Mouse (Mus musculus): Measurements from ENCODE around the gene Rgl3.

Gene Rgl3

DNA sequence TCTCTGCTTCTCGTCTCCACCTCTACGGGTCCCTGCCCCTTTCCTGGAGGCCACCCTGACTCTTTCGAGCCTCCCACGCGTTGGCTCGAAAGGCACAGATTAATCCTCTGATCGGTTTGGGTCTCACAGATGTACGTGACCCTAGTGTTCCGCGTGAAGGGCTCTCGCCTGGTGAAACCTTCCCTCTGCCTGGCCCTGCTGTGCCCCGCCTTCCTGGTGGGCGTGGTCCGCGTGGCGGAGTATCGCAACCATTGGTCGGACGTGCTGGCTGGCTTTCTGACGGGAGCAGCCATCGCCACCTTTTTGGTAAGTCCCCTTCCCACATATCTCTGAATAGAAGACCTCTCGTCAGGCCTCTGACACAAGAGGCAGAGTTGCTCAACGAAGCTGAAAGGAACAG, 45.0 kb downstream of the Rgl3 start:
- DNase-seq = no peak

DNA sequence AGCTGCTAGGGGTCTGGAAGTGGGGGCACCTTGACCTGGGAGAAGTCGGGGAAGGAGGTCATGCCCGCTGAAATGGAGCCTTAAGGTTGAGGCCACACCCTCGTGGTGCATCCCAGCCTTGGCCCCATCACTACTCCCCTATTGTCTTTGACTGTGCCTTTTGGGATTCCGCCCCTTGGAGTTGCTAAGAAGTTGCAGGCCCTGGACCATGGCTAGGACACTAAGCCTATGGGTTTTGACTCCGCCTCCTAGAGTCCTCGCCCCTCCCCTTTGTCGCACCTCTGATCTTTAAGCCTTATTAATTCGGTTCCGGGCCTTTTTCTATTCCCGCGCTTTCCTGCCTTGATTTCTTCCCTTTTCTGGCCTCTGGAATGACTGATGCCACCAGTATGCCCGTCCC, 45.6 kb downstream of the Rgl3 start:
- no peak for DNase-seq

DNA sequence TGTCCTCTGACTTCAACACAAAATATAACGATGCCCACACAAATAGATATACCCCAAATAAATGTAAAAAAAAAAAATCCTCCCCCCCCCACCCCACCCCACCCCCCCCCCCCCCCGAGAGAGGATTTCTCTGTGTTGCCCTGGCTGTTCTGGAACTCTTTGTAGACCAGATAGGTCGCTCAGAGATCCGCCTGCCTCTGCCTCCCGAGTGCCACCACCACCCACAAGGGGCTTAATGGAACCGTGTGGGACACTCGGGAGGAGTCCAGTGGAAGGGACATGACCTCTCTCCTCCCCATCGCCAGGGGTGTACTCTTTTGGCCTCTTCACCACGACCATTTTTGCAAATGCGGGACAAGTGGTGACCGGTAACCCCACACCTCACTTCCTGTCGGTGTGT, 46.2 kb downstream of the Rgl3 start:
- no peak for DNase-seq

DNA sequence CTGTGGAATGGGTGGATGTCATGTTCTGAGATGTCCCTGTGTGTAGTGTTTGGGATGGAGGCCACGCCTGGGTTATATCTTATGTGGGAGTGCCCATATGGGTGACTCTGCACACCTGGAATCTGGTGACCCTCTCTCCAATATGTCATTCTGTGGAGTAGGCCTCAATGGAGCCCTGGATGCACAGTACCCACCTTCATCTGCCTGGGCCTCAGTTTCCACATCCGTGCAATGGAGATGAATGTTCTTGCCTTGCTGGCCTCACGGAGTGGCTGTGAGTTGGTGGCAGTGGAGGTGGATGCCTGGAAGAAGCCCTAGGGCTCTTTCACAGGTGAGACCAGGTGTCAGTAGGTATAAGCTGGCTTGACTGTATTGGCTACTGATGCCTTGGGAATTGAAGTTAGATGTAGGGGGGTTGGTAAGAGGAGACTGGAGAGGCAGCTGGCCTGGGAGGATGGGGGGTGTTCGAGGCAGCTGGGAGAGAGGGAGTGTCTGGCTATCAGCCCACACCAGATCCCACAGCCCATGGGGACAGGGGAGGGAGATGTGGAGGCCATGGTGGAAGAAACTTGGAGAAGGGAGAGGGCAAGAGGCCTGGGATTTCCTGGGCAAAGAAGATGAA, 50.9 kb downstream of the Rgl3 start:
- no peak for DNase-seq

DNA sequence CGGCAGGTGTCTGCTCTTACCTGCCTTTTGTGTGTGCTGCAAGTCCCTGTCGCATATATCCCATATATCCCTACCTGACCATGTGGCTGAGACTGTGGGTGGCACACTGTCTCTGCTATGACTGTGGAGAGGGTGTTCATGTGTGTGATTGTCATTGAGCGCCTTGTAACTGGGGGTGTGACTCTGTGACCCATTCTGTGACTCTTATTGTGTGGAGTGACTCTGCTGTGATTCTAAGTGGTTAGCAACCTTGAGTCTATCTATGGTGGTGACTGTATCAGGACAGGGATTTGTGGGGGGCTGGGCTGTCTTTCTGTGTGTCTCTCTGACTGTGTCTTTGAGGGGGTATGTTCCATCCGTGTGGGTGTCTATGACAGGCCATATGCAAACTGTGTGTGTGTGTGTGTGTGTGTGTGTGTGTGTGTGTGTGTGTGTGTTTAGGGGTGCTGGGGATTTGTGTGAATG, 51.5 kb downstream of the Rgl3 start:
- no peak for DNase-seq

DNA sequence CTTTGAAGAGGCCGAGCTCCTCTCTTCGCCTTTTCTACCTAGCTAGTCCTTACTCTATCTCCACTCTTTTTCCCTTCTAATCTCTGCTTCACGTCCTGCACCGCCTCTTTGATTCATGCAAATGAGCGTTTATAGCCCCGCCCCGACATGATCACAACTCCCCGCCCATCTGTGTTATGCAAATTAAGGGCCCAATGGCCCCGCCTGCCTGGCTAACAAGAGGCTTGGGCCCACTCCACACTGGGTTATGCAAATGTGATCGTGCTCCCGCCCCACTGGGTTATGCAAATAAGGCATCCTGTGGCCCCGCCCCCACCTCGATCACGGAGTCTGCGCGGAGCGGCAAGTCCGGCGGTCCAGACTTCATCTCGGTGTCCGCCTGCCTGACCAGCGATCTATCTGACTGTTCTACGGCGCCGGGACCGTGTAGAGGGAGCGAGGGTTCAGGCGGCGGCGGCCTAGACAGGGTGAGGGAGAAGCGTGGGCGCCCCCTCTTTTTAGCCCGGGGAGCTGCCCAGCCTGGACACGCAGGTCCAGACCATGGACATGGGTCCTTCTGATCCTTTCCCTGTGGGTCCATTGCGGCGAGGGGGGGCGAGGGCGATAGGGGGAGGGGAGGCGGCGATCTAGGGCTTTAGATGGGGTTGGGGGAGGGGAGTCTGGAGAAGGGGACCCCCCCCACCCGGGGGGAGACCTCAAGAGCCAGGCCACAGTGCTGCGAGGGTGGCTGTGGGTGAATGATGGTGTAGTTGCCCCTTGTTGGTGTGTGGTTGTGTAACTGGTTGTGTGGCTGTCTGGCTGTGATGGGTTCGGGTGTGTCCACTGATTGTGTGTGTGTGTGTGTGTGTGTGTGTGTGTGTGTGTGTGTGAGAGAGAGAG, 52.3 kb downstream of the Rgl3 start, which contains the start of gene Plppr2:
Gene Plppr2 (plus strand): TSS at position 342 of the 879 bp plus-strand sequence.
- peak; percentile 100 for DNase-seq

DNA sequence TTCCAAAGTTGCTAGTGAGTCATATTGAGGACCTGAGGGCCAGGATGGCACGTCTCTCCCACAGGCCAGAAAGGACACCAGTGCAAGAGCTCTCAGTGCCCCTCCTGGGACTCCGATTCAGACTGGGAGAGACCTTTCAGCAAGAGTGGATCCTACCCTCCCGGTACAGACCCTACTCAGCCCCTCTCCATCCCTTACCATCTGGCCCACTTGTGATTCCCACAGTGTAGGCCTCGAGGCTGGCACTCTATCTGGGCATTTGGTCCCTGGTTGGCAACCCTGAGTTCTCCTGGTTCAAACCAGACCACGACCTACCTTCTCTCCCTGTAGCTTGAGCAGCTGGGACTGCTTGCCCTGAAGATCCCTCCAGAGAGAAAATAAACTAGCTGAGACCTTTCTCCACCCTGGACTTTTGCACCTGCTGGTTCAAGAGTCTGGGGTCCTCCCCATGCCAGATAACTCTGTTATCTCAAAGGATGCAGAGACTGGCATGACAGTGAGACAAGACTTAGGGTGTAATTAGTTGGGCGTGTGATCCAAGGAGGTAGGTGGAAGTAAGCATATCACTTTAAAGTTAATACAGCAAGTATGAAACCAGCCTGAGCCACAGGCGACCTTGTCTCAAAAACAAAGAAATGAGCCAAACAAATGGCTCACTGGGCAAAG, 53.6 kb downstream of the Rgl3 start:
- no peak for DNase-seq

DNA sequence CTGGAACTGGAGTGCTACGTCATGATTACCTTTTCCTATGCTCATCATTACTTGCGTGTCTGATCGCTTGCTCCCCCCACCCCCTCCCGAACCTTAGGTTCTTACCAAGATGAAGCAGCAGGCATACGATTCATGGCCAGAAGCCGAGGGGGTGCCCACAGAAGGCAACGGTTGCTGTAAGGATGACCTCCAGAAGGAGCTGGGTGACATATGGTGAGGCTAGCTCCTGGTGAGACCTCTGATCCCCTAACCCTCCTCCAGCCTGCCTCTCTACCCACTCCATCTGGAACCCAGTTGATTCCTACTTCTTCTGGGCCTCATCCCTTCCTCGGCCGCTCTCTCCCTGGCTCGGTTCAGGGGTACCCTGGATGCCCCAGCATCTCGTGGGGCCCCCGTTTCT, 55.2 kb downstream of the Rgl3 start:
- no peak for DNase-seq

DNA sequence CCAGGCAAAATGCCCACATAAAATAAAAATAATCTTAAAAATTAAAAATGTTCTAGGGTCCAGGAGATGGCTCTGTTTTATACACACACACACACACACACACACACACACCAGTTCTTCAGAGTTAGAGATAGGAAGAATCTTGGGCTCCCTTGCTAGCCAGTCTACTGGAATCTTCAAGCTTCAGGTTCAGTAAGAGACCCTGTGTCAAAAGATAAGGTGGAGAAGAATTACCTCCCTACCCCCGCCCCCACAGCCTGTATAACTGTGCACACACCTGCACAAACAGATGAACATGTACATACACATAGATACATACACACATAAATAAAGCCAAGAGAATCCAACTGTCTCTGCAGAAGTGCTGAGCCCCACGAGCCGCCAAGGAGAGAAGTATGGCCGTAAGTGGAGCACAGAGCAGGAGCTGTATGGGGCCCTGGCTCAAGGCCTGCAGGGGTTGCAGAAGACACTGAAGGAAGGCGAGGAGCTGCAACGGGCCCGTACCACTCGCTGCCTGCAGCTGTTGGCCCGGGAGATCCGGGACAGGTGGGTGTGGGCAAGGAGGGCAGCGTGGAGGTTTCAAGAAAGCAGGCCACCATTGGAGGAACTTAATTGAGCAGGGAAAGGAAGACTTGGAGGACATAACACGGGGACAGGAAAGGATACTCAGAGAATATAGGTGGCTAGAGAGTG, 56.7 kb downstream of the Rgl3 start:
- DNase-seq = no peak

DNA sequence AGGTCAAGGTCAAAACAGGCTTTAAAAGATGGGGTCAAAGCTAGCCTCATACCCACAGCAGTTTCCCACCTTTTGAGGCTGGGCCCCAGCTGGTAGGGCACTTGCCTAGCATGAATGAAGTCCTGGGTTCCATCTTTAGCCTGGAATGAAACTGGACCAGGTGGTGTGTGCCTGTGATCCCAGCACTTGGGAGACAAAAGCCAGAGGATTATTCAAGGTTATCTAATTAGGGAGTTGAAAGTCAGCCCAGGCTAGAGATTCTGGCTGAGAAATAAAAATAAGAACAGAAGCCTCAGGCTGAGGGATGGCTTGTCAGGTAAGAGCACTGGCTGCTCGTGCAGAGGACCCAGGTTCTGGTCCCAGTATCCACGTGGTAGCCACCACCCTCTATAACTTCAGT, 57.2 kb downstream of the Rgl3 start:
- DNase-seq = peak; percentile 66

DNA sequence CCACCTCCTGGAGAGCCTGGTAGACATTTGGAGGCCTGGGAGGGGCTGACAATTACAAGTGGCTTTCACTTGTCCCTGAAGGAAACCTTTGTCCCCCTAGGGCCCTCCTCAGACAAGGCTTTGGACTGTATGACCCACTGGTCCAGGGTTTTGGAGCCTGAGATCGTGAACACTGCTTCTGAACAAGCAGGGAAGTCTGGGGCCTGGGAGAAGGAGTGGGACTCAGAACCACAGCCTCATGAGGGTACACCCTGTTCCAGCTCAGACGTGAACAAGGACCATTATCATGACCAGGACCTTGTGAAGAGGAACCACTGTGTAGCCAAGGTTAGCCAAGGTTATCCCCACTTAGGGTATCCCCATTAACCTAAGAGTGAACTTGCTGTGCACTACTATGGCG, 60.0 kb downstream of the Rgl3 start:
- no peak for DNase-seq

DNA sequence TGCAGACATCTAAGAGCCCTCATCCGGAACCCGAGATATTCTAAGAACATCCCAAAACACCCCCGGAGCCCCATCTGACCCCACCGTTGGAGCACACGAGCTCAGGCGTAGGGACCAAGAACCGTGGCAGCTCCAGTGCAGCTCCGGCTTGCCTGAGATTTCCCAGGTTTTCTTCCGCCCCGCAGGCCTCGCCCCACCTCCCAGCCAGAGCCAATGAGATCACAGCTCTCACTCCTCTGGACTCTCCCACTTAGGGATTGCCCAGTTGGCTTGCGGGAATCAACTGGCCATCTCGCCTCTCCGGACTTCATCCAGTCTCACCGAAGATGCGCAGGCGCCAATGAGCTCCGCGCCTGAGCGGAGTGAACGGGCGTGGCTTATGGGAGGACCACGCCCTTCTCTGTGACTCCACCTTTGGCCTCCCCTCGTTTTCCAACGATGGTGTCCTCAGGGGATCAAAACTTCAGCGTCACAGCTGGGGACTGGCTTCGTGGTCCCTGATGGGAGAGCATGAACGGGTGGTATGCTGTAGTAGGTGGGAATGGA, 62.0 kb downstream of the Rgl3 start, which contains the start of the genes Ccdc159 and Tmem205:
Gene Ccdc159 (plus strand): TSS at position 264 of the 546 bp plus-strand sequence.
Gene Tmem205 (minus strand): TSS at position 349 of the 546 bp plus-strand sequence.
- DNase-seq = peak; percentile 96

DNA sequence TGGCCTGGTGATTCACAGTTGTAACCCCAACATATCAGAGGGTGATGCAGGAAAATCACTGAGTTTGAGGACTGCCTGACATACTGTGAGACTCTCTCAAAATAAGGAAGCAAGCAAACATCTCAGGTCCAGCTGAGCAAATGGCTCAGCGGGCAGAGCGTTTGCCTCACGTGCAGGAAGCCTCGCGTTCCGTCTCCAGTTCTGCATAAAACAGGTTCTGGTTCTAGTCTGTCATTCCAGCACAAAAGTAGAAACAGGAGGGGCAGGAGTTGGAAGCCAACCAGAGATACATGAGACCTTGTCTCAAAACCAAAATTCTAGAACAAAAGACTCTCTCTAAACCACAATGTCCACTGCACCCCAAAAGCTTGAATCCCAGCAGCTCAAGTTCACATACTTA, 62.5 kb downstream of the Rgl3 start:
- no peak for DNase-seq

DNA sequence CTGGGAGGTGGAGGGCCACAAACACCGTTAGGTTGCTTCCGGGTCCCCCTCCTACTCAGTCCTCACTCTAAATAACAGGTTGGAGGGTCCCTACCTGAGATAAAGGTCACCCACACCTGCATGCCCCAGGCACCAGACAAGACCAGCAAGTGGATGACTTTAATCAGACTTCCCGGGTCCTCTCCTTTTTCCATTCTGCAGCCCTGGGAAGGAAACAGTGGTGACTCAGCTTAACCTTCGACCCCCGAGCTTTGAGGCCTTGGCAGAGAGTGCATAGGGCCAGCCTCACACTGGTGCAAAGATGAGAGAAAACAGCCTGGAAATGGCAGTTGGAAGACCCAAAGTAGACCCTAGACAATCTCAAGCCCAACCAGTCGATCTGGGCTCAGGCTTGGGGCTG, 63.1 kb downstream of the Rgl3 start:
- no peak for DNase-seq

DNA sequence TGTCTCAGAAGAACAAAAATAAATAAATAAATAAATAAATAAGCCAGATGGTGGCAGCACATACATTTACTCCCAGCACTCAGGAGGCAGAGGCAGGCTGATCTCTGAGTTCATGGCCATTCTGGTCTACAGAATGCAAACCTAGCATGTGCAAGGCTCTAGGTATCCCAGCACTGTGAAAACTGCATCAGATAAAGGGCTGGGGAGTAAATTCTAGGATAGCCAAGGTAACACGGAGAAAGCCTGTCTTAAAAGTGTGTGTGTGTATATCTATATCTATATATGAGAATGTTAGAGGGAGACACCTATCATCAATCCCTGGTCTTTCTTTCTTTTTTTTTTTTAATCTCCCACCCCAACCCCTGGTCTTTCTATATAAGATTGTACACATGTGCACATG, 63.7 kb downstream of the Rgl3 start:
- no peak for DNase-seq

DNA sequence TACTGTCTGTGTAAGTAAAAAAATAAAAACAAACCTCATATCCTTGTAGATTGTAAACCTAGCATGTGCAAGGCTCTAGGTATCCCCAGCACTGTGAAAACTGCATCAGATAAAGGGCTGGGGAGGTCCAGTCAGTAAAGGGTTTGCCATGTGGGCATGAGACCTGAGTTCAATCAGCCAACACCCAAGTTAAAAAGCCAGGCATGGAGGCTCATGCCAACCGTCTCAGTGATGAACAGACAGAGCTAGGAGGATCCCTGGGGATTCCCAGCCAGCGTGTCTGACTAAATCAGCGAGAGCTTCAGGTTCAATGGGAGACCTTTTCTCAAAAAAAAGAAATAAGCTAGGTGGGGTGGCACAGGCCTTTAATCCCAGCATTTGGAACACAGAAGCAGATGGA, 64.2 kb downstream of the Rgl3 start:
- DNase-seq = no peak

DNA sequence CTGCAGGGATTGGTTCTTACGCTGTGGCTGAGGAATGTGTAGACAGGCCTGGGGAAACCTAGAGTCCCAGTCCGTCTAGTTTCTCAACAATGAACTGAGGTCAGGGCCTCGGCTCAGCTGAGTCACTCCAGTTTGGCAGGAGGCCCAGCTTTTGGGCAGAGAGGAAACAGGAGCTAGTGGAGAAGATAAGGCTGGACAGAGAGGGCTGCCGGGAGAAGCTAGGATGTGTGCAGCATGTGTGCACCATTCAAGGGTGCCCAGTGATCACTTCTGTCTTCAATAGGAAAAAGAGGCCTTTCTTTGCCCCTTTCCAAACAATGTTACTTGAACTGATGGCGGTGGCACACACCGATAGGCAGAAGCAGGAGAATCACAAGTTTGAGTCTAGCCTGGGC, 65.2 kb downstream of the Rgl3 start:
- DNase-seq = no peak

DNA sequence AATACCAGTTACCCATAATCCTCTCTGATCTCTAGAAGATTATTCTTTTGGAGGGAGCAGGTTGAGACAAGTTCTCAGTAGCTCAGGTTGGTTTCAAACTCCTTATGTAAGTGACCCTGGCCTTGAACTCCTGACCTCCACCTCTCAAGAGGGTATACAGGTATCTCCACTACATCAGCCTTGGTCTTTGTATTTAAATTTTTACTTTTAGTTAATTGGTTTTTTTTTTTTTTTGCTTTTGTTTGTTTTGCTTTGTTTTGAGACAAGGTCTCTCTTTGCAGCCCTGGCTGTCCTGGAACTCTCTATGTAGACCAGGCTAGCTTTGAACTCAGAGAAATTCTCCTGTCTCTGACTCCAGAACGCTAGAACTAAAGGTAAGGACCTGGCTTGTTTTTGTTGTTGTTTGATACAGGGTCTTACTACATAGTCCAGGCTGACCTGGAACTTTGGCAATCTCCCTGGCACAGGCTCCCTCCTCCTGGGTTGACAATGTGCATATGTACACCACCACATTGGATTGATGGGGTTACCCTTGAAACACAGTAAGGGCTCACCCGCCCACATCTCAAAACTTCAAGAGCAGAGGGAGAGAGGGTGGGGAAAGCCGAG, 65.7 kb downstream of the Rgl3 start:
- no peak for DNase-seq

DNA sequence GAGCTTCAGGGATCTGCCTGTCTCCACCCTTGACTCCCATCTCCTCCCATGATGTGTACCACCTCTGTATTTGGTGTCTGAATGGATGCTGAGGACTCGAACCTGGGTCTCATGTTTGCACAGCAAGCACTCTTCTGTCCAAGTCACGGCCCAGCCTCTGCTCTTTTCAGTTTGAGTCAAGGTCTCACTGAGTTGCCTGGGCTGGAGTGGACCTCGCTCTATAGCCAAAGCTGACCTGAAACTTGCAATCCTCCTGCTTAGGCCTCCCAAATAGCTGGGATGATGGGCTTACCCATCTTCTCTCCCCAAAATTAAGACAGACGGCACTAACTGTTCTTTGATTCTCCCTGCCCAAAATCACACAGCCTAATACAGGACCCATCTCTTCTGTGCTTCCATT, 66.2 kb downstream of the Rgl3 start:
- DNase-seq = no peak
